Mouse (Mus musculus) embryonic fibroblast, embryonic 13.5 days (primary cell): ENCODE results near the gene Mospd3.

Experiments
- CTCF ChIP-seq: IDR thresholded peaks from 2 replicates; pipeline ENCODE4 v1.5.1; 2011; ENCODE audit warnings: mild to moderate bottlenecking, control low read depth, low read length, moderate library complexity, borderline replicate concordance; ENCODE audit not compliant: insufficient read depth
- POLR2A ChIP-seq: IDR thresholded peaks from 2 replicates; pipeline ENCODE4 v1.6.1; 2011; ENCODE audit warnings: low read depth, mild to moderate bottlenecking, control low read depth, low read length, moderate library complexity

GRCm38 (mm10) chr5:137598100-137598826 lies 2.6 kb downstream of the Mospd3 start:
- TF ChIP-seq CTCF (no peak), POLR2A (no peak)
